Mouse (Mus musculus): Measurements from ENCODE around the gene Cux1. TPM values are rescaled to one million over a fixed set of nuclear protein-coding genes. Genes with fewer than 3 reads are reported as not detected.

Gene Cux1
- polyA plus RNA-seq, 1 experiment from 2014 or later: 130 TPM

GRCm38 (mm10) chr5:136507629-136508028, 59.7 kb downstream of the Cux1 start:
- Histone ChIP-seq H3K4me3 (ENCODE audit: low read depth, low read length) (no peak overlapping the region), H3K9ac (ENCODE audit: low read length) (no peak overlapping the region), H3K4me1 (ENCODE audit: control insufficient read depth, insufficient read depth, low read length) (0 out of 2 replicates have a peak, but pooled peaks cover 2% of the 10 kb centered on the region), H3K9me3 (ENCODE audit: control insufficient read depth, low read length) (no peaks in the 10 kb centered on the region), H3K27me3 (ENCODE audit: control insufficient read depth, insufficient read depth, low read length) (no peaks in the 10 kb centered on the region), H3K4me2 (no peak overlapping the region), H3K36me3 (ENCODE audit: control insufficient read depth, insufficient read depth, low read length) (no peaks in the 10 kb centered on the region), H3K27ac (ENCODE audit: low read depth, low read length) (no peak overlapping the region)
- DNase-seq (ENCODE audit: low spot score, missing footprints): peak; percentile 57
- ATAC-seq (ENCODE audit: low FRiP score): no peak
- 90% methylated on average over 4 of the region's 4 CpGs for WGBS

- WGBS: 88% methylated on average over 1 of the region's 1 CpGs
Measured at GRCm38 (mm10) chr5:136506262-136506661, 61.0 kb downstream of the Cux1 start.

GRCm38 (mm10) chr5:136502491-136503086, 64.7 kb downstream of the Cux1 start:
- Histone ChIP-seq H3K9ac (ENCODE audit: low read length) (no peak overlapping the region), H3K36me3 (ENCODE audit: control insufficient read depth, insufficient read depth, low read length) (no peaks in the 10 kb centered on the region), H3K27me3 (ENCODE audit: control insufficient read depth, insufficient read depth, low read length) (no peaks in the 10 kb centered on the region), H3K4me3 (ENCODE audit: low read depth, low read length) (no peak overlapping the region), H3K4me1 (ENCODE audit: control insufficient read depth, insufficient read depth, low read length) (0 out of 2 replicates have a peak, but pooled peaks cover 2% of the 10 kb centered on the region), H3K27ac (ENCODE audit: low read depth, low read length) (no peak overlapping the region), H3K9me3 (ENCODE audit: control insufficient read depth, low read length) (no peaks in the 10 kb centered on the region), H3K4me2 (no peak overlapping the region)
- ATAC-seq (ENCODE audit: low FRiP score) (no peak), DNase-seq (ENCODE audit: low spot score, missing footprints) (peak; percentile 79)
- WGBS: 75% methylated on average over 5 of the region's 5 CpGs

More at GRCm38 (mm10) chr5:136506262-136506661, 61.0 kb downstream of the Cux1 start:
- ATAC-seq (ENCODE audit: low FRiP score): no peak
- Histone ChIP-seq H3K27ac (ENCODE audit: low read depth, low read length) (no peak overlapping the region), H3K9ac (ENCODE audit: low read length) (no peak overlapping the region), H3K4me2 (no peak overlapping the region), H3K4me3 (ENCODE audit: low read depth, low read length) (no peak overlapping the region), H3K27me3 (ENCODE audit: control insufficient read depth, insufficient read depth, low read length) (no peaks in the 10 kb centered on the region), H3K4me1 (ENCODE audit: control insufficient read depth, insufficient read depth, low read length) (0 out of 2 replicates have a peak, but pooled peaks cover 2% of the 10 kb centered on the region), H3K9me3 (ENCODE audit: control insufficient read depth, low read length) (no peaks in the 10 kb centered on the region), H3K36me3 (ENCODE audit: control insufficient read depth, insufficient read depth, low read length) (no peaks in the 10 kb centered on the region)
- DNase-seq (ENCODE audit: low spot score, missing footprints): no peak

- no peak for DNase-seq (ENCODE audit: low spot score, missing footprints)
- WGBS: 68% methylated on average over 6 of the region's 6 CpGs
- no peak overlapping the region for H3K4me3 ChIP-seq (ENCODE audit: low read depth, low read length)
- 0 out of 2 replicates have a peak, but pooled peaks cover 2% of the 10 kb centered on the region for H3K4me1 ChIP-seq (ENCODE audit: control insufficient read depth, insufficient read depth, low read length)
- H3K36me3 ChIP-seq (ENCODE audit: control insufficient read depth, insufficient read depth, low read length): no peaks in the 10 kb centered on the region
- H3K4me2 ChIP-seq: no peak overlapping the region
- ATAC-seq (ENCODE audit: low FRiP score): no peak
- H3K9me3 ChIP-seq (ENCODE audit: control insufficient read depth, low read length): no peaks in the 10 kb centered on the region
- no peak overlapping the region for H3K9ac ChIP-seq (ENCODE audit: low read length)
- no peaks in the 10 kb centered on the region for H3K27me3 ChIP-seq (ENCODE audit: control insufficient read depth, insufficient read depth, low read length)
- no peak overlapping the region for H3K27ac ChIP-seq (ENCODE audit: low read depth, low read length)
Measured at GRCm38 (mm10) chr5:136500307-136500871, 66.9 kb downstream of the Cux1 start.

- Histone ChIP-seq H3K9ac (ENCODE audit: low read length) (no peak overlapping the region), H3K27me3 (ENCODE audit: control insufficient read depth, insufficient read depth, low read length) (no peaks in the 10 kb centered on the region), H3K4me2 (no peak overlapping the region), H3K36me3 (ENCODE audit: control insufficient read depth, insufficient read depth, low read length) (no peaks in the 10 kb centered on the region), H3K4me1 (ENCODE audit: control insufficient read depth, insufficient read depth, low read length) (0 out of 2 replicates have a peak, but pooled peaks cover 2% of the 10 kb centered on the region), H3K9me3 (ENCODE audit: control insufficient read depth, low read length) (no peaks in the 10 kb centered on the region), H3K4me3 (ENCODE audit: low read depth, low read length) (no peak overlapping the region), H3K27ac (ENCODE audit: low read depth, low read length) (no peak overlapping the region)
- no peak for DNase-seq (ENCODE audit: low spot score, missing footprints)
- no peak for ATAC-seq (ENCODE audit: low FRiP score)
- 98% methylated on average over 2 of the region's 2 CpGs for WGBS
Measured at GRCm38 (mm10) chr5:136499316-136499715, 68.0 kb downstream of the Cux1 start.

GRCm38 (mm10) chr5:136498741-136499140, 68.5 kb downstream of the Cux1 start:
- Histone ChIP-seq H3K4me3 (ENCODE audit: low read depth, low read length) (no peak overlapping the region), H3K27ac (ENCODE audit: low read depth, low read length) (no peak overlapping the region), H3K9me3 (ENCODE audit: control insufficient read depth, low read length) (no peaks in the 10 kb centered on the region), H3K4me2 (no peak overlapping the region), H3K36me3 (ENCODE audit: control insufficient read depth, insufficient read depth, low read length) (no peaks in the 10 kb centered on the region), H3K4me1 (ENCODE audit: control insufficient read depth, insufficient read depth, low read length) (0 out of 2 replicates have a peak, but pooled peaks cover 2% of the 10 kb centered on the region), H3K27me3 (ENCODE audit: control insufficient read depth, insufficient read depth, low read length) (no peaks in the 10 kb centered on the region), H3K9ac (ENCODE audit: low read length) (no peak overlapping the region)
- 91% methylated on average over 3 of the region's 3 CpGs for WGBS
- no peak for DNase-seq (ENCODE audit: low spot score, missing footprints)
- no peak for ATAC-seq (ENCODE audit: low FRiP score)

- 87% methylated on average over 2 of the region's 2 CpGs for WGBS
- Histone ChIP-seq H3K27ac (ENCODE audit: low read depth, low read length) (no peak overlapping the region), H3K9ac (ENCODE audit: low read length) (no peak overlapping the region), H3K27me3 (ENCODE audit: control insufficient read depth, insufficient read depth, low read length) (no peaks in the 10 kb centered on the region), H3K9me3 (ENCODE audit: control insufficient read depth, low read length) (no peaks in the 10 kb centered on the region), H3K4me3 (ENCODE audit: low read depth, low read length) (no peak overlapping the region), H3K4me2 (no peak overlapping the region), H3K4me1 (ENCODE audit: control insufficient read depth, insufficient read depth, low read length) (no peaks in the 10 kb centered on the region), H3K36me3 (ENCODE audit: control insufficient read depth, insufficient read depth, low read length) (no peaks in the 10 kb centered on the region)
- ATAC-seq (ENCODE audit: low FRiP score) (no peak), DNase-seq (ENCODE audit: low spot score, missing footprints) (no peak)
Measured at GRCm38 (mm10) chr5:136497301-136497700, 70.0 kb downstream of the Cux1 start.

GRCm38 (mm10) chr5:136495581-136495980, 71.7 kb downstream of the Cux1 start:
- H3K27me3 ChIP-seq (ENCODE audit: control insufficient read depth, insufficient read depth, low read length): no peaks in the 10 kb centered on the region
- H3K27ac ChIP-seq (ENCODE audit: low read depth, low read length): no peak overlapping the region
- H3K4me1 ChIP-seq (ENCODE audit: control insufficient read depth, insufficient read depth, low read length): no peaks in the 10 kb centered on the region
- H3K4me2 ChIP-seq: no peak overlapping the region
- ATAC-seq (ENCODE audit: low FRiP score) (no peak), DNase-seq (ENCODE audit: low spot score, missing footprints) (no peak)
- no peaks in the 10 kb centered on the region for H3K9me3 ChIP-seq (ENCODE audit: control insufficient read depth, low read length)
- no peaks in the 10 kb centered on the region for H3K36me3 ChIP-seq (ENCODE audit: control insufficient read depth, insufficient read depth, low read length)
- no peak overlapping the region for H3K4me3 ChIP-seq (ENCODE audit: low read depth, low read length)
- WGBS: 90% methylated on average over 3 of the region's 3 CpGs
- no peak overlapping the region for H3K9ac ChIP-seq (ENCODE audit: low read length)

GRCm38 (mm10) chr5:136494927-136495326, 72.4 kb downstream of the Cux1 start:
- Histone ChIP-seq H3K9ac (ENCODE audit: low read length) (no peak overlapping the region), H3K4me3 (ENCODE audit: low read depth, low read length) (no peak overlapping the region), H3K27me3 (ENCODE audit: control insufficient read depth, insufficient read depth, low read length) (no peaks in the 10 kb centered on the region), H3K4me1 (ENCODE audit: control insufficient read depth, insufficient read depth, low read length) (no peaks in the 10 kb centered on the region), H3K36me3 (ENCODE audit: control insufficient read depth, insufficient read depth, low read length) (no peaks in the 10 kb centered on the region), H3K4me2 (no peak overlapping the region), H3K27ac (ENCODE audit: low read depth, low read length) (no peak overlapping the region), H3K9me3 (ENCODE audit: control insufficient read depth, low read length) (no peaks in the 10 kb centered on the region)
- 86% methylated on average over 7 of the region's 7 CpGs for WGBS
- DNase-seq (ENCODE audit: low spot score, missing footprints) (no peak), ATAC-seq (ENCODE audit: low FRiP score) (no peak)

All from midbrain, embryonic 11.5 days (tissue).